Mouse (Mus musculus) c-Kit-positive CD71-positive TER-119-negative erythroid progenitor cells, embryonic 14.5 days (primary cell): ENCODE data around the gene Rap1gds1.

Source experiments
- DNase-seq: peaks from one replicate; pipeline ENCODE4 v3.0.0-alpha.2; 2013; ENCODE audit warnings: low read depth

Gene Rap1gds1

DNA sequence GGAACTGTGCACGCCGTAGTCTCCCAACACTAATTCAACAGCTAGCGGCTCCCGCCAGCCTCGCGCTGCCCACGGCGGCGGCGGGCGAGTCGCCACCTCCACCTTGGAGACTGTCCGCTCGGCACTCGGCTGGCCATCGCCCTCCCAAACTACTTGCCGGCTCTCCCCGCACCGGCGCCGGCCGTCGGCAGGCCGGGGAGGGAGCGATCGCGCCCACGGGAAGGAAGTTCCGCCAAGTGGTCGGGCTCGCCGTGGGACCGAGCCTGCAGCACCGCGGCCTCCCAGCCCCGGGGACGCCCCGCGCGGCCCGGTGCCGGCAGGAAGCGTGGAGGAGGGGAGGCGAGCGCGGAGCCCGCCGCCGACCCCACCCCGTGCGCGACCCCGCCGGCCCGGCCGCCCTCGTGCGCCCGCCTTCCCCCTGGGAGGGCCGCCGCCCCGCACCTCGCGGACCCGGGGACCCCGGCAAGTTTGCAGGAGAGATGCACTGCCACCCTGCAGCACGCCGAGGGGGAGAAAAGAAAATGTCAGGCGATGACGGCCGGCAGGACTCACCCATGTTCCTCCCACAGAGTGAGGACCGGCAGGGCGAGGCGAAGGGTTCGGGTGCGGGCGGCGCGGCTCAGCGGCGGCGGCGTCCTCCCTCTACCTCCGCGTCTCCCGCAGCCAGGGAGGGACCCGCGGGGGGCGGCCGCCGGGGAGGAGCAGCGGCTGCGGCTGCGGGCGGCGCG is at the start of gene Rap1gds1:
Gene Rap1gds1 (minus strand): TSS at position 718 of the 728 bp plus-strand sequence.
- DNase-seq: peak; percentile 25

DNA sequence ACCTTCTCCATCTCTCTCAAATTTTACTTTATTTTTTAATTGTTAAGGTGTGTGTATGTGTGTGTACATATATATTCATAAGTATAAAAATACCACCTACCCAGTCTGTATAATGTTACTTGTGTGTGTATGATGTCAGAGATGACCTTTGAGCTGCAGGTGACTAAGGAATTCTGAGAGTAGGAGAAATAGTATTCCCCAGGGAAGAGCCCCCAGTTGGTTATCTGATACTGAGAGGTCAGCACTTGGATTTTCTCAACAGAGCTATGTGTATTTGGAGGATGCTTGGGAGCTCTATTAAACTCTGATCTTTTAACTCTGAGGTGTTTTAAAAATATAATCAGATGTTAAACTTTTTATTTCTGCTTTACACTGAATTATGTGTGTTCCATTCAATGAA is 43.4 kb upstream of the Rap1gds1 start:
- DNase-seq: no peak

DNA sequence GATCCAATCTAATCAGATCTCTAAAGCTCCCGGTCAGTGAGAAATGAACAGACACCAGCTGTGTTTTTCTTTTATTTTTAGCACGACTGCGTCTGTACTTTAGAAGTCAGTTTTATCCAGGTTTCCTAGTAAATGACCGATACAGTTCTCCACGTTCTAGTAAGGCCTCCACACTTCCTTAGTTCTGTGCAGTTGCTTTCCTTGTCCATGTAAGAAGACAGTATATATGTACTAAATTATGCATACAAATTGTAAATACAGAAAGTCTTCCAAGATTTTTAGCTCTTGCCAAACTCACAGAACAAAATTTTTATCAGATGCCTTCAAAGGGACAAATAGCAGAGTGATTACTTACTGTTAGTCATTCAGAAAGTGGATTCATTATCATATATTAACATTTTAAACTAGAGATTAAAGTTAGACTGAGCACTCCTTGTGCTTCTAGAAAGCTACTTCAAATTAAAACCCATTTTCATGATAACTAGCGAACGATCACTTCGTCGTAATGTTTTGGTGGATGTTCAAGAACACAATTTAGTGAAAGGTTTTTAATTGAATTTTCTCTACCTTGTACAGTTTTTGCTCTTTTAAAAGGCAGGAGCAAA is 41.8 kb upstream of the Rap1gds1 start:
- no peak for DNase-seq

GRCm38 (mm10) chr3:139112335-139112973 is 37.5 kb upstream of the Rap1gds1 start:
- DNase-seq: no peak

GRCm38 (mm10) chr3:139111877-139112276 is 36.9 kb upstream of the Rap1gds1 start:
- no peak for DNase-seq

DNA sequence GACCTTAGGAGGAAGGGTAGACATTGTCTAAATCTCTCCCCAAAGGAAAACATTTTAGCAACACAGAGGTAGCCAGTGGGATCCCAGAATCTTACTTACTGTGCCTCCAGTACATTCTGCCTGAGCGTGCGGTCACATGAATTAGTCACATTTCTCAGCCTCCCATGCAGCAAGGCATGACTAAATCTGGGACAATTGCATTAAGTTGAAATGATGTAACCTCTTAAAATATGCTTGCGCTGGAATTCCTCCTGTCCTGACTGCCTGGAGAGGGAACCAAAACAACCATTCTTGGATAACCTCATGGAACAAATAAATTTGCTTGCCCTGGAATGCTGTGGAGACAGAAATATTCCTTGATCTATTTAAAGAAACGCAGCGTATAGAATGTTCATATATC is 33.2 kb upstream of the Rap1gds1 start:
- no peak for DNase-seq

DNA sequence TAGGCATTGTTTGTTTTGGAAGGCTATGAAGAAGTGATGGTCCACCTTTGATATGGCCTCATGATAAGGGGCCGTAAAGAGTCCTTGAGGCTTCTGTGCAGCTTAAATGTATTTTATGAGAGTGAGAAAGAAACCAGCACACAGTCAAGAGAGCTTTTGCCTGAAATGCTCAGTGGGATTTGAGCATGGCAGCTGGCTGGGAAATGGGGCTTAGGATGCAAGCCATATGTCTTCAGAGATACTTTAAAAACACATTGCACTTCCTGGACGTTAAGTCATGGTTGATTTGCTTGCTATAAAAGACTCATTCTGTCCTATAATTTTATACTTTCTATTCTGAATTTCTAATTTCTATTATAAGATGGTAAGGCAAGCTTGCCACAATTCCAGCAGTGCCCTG is 28.9 kb upstream of the Rap1gds1 start:
- DNase-seq: no peak

- DNase-seq: no peak
Measured at GRCm38 (mm10) chr3:139103346-139103745, 28.3 kb upstream of the Rap1gds1 start.

DNA sequence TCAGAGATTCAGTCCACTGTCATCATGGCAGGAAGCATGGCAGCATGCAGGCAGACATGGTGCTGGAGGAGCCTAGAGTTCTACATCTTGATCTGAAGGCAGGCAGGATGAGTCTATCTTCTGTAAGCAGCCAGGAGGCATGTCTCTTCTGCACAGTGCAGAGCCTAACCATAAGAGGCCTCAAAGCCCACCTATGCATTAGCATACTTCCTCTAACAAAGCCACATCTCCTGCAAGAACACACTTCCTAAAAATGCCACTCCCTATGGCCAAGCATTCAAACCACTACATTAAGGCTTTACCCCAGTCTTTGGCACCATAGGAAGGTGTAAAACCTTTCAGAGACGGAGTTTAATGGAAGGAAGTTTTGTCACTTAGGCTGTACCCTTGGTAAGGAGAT is 26.9 kb upstream of the Rap1gds1 start:
- no peak for DNase-seq

GRCm38 (mm10) chr3:139099284-139099683 is 24.3 kb upstream of the Rap1gds1 start:
- no peak for DNase-seq

GRCm38 (mm10) chr3:139095894-139096293 is 20.9 kb upstream of the Rap1gds1 start:
- DNase-seq: no peak

DNA sequence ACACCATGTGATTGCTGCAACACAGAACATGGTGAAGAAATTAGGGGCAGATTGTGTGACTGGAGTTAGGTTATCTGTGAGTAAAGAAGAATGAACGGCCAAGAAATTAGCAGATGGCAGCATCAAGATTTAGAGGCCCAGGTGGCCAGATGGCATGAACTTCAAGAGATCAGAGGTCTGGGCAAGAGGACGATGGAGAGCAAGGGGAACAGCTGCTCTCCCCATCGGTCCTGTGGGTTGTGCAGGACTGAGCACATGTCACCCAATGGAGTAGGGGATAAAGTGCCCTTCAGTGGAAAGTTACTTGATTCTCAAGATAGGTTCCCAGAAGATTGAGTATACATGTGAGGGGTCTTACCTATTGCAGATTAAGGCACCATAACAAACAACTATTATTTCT is 13.5 kb upstream of the Rap1gds1 start:
- DNase-seq: no peak

DNA sequence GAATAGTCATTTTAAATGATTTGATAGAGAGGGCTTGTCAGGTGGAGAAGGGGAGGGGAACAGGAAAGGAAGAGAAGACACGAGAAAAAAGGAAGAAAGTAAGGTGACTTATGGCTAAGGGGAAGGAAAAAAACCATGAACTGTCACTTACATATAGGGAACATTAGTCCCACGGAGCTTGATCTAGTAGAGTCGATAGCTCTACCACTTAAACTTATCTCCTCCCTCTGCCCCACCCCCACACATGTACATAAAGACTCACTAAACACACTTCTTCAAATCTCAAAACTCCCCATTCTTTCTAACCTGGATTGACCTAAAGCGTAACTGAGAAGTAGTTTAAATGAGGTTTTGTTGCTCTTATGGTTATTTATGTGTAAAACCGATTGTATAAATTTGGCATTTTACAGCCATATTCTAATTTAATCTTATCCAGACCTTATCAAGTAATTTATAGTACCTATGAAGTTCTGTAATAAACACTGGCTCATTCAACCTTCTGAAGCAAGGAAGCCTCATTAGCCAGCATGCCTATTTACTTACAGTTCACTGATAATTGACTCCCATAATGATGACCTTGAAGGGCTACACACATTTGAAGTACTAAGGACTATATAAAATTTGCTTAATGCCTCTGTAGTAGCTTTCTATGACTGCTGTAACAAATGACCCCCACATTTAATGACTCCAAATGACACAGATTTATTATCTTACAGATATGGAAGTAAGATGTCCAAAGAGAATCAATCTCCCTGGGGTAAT is 9.0 kb upstream of the Rap1gds1 start:
- DNase-seq: no peak

DNA sequence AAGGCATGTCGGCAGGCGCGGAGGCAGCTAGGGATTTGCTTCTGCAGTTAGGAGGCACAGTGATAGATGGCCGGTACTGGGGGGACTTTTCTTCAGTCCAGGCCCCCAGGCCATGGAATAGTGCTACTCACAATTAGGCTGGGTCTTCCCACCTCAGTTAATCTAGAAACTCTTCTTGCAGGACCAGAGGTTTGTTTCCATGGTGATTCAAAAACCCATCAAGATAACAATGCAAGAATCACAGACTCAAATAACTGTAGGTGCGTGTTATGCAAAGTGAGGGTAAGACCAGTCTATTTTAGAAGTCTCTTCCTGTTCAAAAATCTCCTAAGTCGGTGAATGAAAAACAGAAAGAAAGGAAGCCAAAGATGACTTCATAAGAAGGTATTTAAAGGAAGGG is 4.8 kb upstream of the Rap1gds1 start:
- no peak for DNase-seq

GRCm38 (mm10) chr3:139078010-139078409 is 3.0 kb upstream of the Rap1gds1 start:
- DNase-seq: no peak

DNA sequence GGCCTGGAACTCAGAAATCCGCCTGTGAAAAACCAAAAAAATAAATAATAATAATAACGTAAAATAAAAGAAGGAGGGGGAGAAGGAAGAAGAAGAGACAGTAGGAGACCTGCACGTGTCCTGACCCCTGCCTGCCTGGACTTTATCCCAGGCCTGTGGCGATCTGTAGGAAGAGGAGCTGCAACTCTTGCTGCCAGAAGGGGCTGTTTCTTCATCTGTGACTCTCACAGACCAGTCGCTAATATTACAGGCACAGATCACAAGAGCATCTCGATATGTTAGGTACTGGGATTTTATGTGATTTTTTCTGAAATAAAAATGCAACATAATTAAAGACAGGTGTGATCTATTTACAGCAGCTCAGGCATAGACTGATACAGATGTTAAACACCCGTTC is 1.1 kb upstream of the Rap1gds1 start:
- DNase-seq: no peak

GRCm38 (mm10) chr3:139075333-139076058 is 495 bp upstream of the Rap1gds1 start:
- peak; percentile 64 for DNase-seq

DNA sequence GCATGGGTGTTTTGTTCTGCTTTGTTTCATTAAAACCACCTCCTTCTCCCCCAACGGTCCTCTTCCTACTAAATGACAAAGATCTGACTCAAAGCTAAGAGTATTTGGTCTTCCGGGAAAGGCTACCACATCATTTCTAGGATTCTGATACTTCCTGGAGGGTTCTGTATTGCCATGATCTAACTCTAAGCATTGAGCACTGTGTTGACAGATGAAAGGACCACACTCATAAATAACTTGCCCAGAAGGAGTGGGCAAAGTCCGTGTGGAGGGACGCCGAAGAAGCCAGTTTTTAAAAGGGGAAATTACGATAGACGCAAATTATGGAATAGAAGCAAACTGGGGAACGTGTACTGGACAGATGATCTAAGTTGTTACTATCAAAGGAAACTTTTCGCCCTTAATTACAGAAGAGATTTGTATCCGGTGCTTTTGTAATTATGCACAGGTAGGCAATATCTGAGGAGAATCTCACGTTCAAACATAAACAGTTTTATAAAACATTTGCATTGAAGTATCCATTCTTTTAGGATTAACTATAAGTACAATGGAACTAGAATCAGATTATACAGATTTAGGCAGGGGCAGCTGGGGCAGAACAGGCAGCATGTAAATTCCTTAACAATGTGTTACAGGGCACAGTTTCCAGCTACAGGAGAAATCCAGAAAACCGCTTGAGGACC is 1.1 kb downstream of the Rap1gds1 start:
- peak; percentile 29 for DNase-seq

DNA sequence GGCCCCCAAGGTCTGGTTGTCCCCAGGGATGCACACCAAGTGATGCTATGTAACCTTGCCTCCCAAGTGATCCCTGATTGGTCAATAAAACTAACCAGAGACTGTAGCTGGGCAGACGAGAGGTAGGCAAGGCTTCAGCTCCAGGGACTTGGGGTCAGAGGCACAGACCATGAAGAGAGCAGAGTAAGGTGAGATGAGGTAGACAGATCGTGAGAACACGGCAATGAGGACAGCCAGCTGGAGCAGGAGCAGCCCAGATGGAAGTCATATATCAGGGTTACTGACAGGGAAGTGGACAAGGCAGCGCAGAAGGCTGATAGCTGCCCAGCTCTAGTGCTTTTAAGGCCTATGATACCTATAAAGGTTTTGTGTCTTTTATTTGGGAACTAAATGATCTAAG is 5.5 kb downstream of the Rap1gds1 start:
- no peak for DNase-seq

DNA sequence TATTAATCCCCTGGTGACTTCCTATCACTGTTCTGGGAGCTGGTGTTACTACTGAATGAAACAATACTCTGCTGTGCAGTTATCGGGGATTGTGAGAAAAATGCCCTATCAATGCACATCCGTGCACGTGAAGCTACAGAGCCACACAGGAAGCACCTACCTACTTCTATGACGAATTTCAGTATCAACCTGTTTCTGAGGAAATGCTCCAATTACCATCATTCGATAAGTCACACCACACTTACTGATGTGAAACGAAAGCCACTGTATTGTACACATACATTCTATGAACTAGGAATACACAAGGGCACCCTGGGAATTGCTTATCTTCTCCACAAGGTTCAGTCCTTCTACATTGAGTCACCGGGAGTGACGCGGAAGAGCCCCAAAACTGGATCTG is 10.9 kb downstream of the Rap1gds1 start:
- no peak for DNase-seq

DNA sequence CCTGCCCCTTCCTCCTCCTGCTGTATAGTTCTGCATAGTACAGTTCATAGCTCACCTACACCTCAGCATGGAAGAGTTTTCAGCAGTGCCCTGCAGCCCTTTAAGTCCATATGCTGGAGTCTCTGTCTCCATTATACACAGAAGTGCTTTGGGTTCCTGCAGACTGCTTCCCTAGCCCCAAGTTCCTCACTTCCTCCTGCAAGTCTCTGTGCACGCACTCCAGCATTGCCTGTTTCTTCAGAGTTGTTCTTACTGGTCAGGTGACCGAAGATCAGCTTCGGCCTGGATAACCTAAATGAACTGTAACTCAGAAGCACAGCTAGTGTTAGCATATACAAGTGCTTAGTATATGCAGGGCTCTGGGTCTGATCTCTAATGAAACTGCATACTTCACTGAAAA is 12.9 kb downstream of the Rap1gds1 start:
- DNase-seq: no peak
